Mouse (Mus musculus): ENCODE measurements around the gene Rcan1.
"Not testable (repeated sequence)": the region's sequence is repeated elsewhere in the genome, so short reads cannot be mapped to it uniquely, and the experiment has no call there.

The Rcan1 gene

GRCm38 (mm10) chr16:92433176-92433575 lies 37.5 kb downstream of the Rcan1 start:
- no peak for DNase-seq (ENCODE audit: low spot score)

- DNase-seq (ENCODE audit: low spot score) = no peak
These were observed 39.9 kb downstream of the Rcan1 start for GRCm38 (mm10) chr16:92430731-92431130.

GRCm38 (mm10) chr16:92428197-92428950 lies 42.3 kb downstream of the Rcan1 start:
- DNase-seq (ENCODE audit: low spot score) = no peak

- DNase-seq (ENCODE audit: low spot score) = no peak
These were observed 44.0 kb downstream of the Rcan1 start for GRCm38 (mm10) chr16:92426708-92427107.

- no peak for DNase-seq (ENCODE audit: low spot score)
These were observed 44.8 kb downstream of the Rcan1 start for GRCm38 (mm10) chr16:92425875-92426274.

GRCm38 (mm10) chr16:92423363-92423762 lies 47.3 kb downstream of the Rcan1 start:
- no peak for DNase-seq (ENCODE audit: low spot score)

- DNase-seq (ENCODE audit: low spot score) = no peak
These were observed 48.0 kb downstream of the Rcan1 start for GRCm38 (mm10) chr16:92422435-92423362.

- no peak for DNase-seq (ENCODE audit: low spot score)
These were observed 49.3 kb downstream of the Rcan1 start for GRCm38 (mm10) chr16:92421147-92421934.

GRCm38 (mm10) chr16:92420641-92421040 lies 50.0 kb downstream of the Rcan1 start:
- no peak for DNase-seq (ENCODE audit: low spot score)

GRCm38 (mm10) chr16:92419099-92419498 lies 51.6 kb downstream of the Rcan1 start:
- DNase-seq (ENCODE audit: low spot score) = no peak

- DNase-seq (ENCODE audit: low spot score) = no peak
These were observed 53.4 kb downstream of the Rcan1 start for GRCm38 (mm10) chr16:92417267-92417666.

- no peak for DNase-seq (ENCODE audit: low spot score)
These were observed 55.0 kb downstream of the Rcan1 start for GRCm38 (mm10) chr16:92415702-92416118.

- DNase-seq (ENCODE audit: low spot score) = not testable (repeated sequence)
These were observed 55.6 kb downstream of the Rcan1 start for GRCm38 (mm10) chr16:92415038-92415437.

- DNase-seq (ENCODE audit: low spot score) = no peak
These were observed 57.8 kb downstream of the Rcan1 start for GRCm38 (mm10) chr16:92412888-92413287.

GRCm38 (mm10) chr16:92411981-92412706 lies 58.5 kb downstream of the Rcan1 start:
- no peak for DNase-seq (ENCODE audit: low spot score)

- no peak for DNase-seq (ENCODE audit: low spot score)
These were observed 60.3 kb downstream of the Rcan1 start for GRCm38 (mm10) chr16:92410344-92410743.

GRCm38 (mm10) chr16:92407883-92408282 lies 62.8 kb downstream of the Rcan1 start:
- no peak for DNase-seq (ENCODE audit: low spot score)

GRCm38 (mm10) chr16:92404141-92404540 lies 66.5 kb downstream of the Rcan1 start:
- no peak for DNase-seq (ENCODE audit: low spot score)

- DNase-seq (ENCODE audit: low spot score) = no peak
These were observed 67.6 kb downstream of the Rcan1 start for GRCm38 (mm10) chr16:92403069-92403468.

GRCm38 (mm10) chr16:92402216-92402615 lies 68.5 kb downstream of the Rcan1 start:
- no peak for DNase-seq (ENCODE audit: low spot score)

- DNase-seq (ENCODE audit: low spot score) = no peak
These were observed 69.5 kb downstream of the Rcan1 start for GRCm38 (mm10) chr16:92401206-92401605.
